Mouse (Mus musculus): Measurements from ENCODE around the gene Tyro3.

The Tyro3 gene

GRCm38 (mm10) chr2:119864484-119864883 lies 67.0 kb downstream of the Tyro3 start:
- no peak for DNase-seq
